Mouse (Mus musculus): ENCODE data around the gene Antxr2. TPM values are rescaled to one million over a fixed set of nuclear protein-coding genes. Genes with fewer than 3 reads are reported as not detected.

Antxr2 gene
- 1 to 10 TPM; 1.3 to 2.0 TPM for total RNA-seq (2021)

DNA sequence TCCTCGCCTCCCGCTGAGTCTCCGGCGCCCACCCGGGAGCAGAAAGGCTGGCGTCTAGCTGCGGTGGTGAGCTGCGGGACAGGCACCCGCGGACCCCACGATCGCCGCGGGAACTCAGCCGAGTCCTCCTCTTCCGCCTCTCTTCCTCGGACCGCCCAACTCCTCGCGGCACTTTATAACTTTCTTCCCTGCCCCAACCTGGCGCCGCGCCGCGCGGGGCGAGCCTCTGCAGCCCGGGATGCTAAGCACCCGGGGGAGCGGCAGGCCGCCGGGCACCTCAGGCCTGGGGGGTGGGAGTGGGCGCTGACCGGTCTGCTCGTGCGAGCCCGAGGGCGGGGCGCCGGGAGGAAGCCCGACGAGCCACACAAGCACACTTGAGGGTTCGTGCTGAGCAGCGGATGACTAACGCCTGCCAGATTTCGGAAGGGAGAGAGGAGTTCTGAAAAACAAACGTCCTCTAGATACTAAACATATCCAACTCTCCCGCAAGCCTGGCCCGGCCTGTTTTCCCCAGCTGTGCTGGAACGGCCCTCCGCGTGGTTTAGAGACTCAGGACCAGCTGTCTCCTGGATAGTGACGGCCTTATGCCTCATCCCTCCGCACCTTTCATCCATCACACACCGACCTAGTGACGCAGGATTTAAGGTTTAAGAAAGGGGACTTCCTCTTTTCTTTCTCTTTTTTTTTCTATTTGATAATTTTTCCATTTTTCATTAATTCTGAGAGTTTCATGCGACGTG, at the start of gene Antxr2:
Gene Antxr2, minus strand, starts transcription at position 142 of the 740 bp plus-strand sequence.
- intact Hi-C loops (cut with DNase I) = loop anchor here (5.0 kb wide), 1 partner anchor 136 kb away; the partner anchor contains the start of gene Prdm8

GRCm38 (mm10) chr5:98076612-98077011, 45.8 kb upstream of the Antxr2 start:
- DNase-seq (ENCODE audit: low spot score in 2 of 2) = no peak
- intact Hi-C loops (cut with DNase I) = no loop called here

More for the DNA sequence above, at the start of gene Antxr2:
- DNase-seq (ENCODE audit: low spot score in 2 of 2) = peak; percentile 50

GRCm38 (mm10) chr5:98069191-98069590, 38.3 kb upstream of the Antxr2 start:
- DNase-seq (ENCODE audit: low spot score in 2 of 2) = no peak
- intact Hi-C loops (cut with DNase I) = no loop called here

- intact Hi-C loops (cut with DNase I) = no loop called here
- DNase-seq (ENCODE audit: low spot score in 2 of 2) = no peak
These were observed 24.4 kb upstream of the Antxr2 start for GRCm38 (mm10) chr5:98055275-98055674.

GRCm38 (mm10) chr5:98054834-98055233, 24.0 kb upstream of the Antxr2 start:
- intact Hi-C loops (cut with DNase I) = no loop called here
- DNase-seq (ENCODE audit: low spot score in 2 of 2) = no peak

GRCm38 (mm10) chr5:98034928-98035327, 4.1 kb upstream of the Antxr2 start:
- intact Hi-C loops (cut with DNase I) = loop anchor here (5.0 kb wide), 1 partner anchor 132 kb away; the partner anchor contains the start of gene Prdm8
- DNase-seq (ENCODE audit: low spot score in 2 of 2) = no peak

GRCm38 (mm10) chr5:98034207-98034606, 3.4 kb upstream of the Antxr2 start:
- DNase-seq (ENCODE audit: low spot score in 2 of 2) = no peak
- intact Hi-C loops (cut with DNase I) = loop anchor here (5.0 kb wide), 1 partner anchor 133 kb away; the partner anchor contains the start of gene Prdm8

DNA sequence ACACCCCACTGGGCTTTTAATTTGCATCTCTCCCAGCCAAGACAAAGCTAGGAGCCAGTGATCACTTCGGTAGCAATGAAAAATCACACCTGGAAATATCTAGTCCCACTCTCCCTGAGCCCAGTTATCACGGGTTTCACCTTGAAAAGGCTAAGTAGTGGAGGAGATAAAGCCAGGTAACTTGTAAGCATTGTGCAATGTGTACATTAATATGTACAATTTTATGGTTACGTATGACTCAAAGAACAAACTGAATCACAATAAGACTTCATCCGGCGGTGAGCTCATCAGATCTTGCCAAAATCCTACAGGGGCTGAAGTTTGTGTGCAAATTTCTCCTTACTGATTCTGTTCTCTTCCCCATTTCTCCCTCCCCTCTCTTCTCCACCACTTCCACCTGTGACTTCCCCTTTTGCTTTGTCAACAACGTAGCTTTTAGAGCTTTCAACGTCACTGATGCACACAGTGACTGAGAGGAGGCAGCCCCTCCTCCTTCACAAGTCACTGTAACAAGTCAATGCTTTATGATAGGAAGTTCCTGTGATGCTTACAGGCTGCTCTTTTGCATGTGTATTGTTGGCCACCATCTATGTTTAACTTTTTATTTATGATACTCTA, 2.1 kb upstream of the Antxr2 start:
- DNase-seq (ENCODE audit: low spot score in 2 of 2) = no peak
- intact Hi-C loops (cut with DNase I) = loop anchor here (5.0 kb wide), 1 partner anchor 134 kb away; the partner anchor contains the start of gene Prdm8

- no peak for DNase-seq (ENCODE audit: low spot score in 2 of 2)
These were observed 547 bp downstream of the Antxr2 start for GRCm38 (mm10) chr5:98030091-98030901.

GRCm38 (mm10) chr5:98027688-98028389, 3.0 kb downstream of the Antxr2 start:
- intact Hi-C loops (cut with DNase I) = no loop called here
- DNase-seq (ENCODE audit: low spot score in 2 of 2) = no peak

More at GRCm38 (mm10) chr5:98030091-98030901, 547 bp downstream of the Antxr2 start:
- intact Hi-C loops (cut with DNase I) = loop anchor here (5.0 kb wide), 1 partner anchor 137 kb away; the partner anchor contains the start of gene Prdm8

DNA sequence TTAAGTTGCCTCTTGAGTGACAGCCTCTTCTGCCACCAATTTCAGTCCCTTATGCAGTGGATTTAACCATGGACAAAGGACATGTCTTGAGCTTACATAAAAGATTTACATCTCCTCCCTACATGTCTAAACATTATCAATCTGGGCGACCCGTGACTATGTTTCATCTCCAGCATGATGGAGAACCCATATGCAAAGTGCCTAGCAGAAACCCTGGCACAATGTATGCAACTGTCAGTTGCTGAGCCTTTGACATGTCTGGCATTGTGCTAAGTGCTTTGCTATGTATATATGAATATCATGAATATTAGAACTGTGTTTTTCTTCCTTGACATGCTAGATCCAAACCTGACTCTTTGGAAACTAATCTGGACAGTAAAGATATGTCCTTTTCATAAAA, 4.9 kb downstream of the Antxr2 start:
- intact Hi-C loops (cut with DNase I) = no loop called here

DNA sequence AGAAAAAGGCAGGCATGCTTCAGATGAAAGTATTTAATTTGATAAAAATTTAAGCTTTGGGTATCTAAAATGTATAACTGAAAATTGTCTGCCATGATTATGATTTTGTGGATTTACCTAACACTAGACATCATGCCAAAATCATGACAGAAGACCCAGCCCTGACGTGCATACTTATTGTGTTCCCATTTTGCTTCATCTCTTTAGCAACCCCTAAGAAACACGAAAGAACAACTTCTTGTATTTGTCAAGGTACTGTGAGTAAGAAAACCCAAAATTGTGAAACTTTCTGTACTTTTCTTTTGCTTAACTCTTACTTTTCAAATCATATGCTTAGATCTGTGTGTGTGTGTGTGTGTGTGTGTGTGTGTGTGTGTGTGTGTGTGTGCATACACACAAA, 6.3 kb downstream of the Antxr2 start:
- no peak for DNase-seq (ENCODE audit: low spot score in 2 of 2)
- intact Hi-C loops (cut with DNase I) = no loop called here

More for the DNA sequence above, 4.9 kb downstream of the Antxr2 start:
- no peak for DNase-seq (ENCODE audit: low spot score in 2 of 2)

DNA sequence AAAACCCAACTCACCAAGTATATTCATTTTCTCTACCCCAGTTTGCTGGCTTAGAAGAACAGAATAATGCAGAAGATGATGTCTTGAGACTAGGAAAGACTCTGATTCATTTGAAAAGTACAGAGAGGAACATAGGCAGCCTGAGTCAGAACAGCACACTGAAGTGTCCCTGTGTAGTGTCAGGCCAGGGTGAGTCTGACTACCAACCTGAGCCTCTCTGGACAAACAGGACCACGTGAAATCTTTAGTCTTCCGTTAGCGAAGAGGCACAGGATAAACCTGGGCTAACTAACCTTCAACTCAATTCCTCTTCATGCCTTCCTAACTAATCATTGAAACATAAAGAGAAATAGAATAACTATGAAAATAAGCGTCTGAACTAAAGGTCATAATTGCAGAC, 9.3 kb downstream of the Antxr2 start:
- no peak for DNase-seq (ENCODE audit: low spot score in 2 of 2)
- intact Hi-C loops (cut with DNase I) = no loop called here

DNA sequence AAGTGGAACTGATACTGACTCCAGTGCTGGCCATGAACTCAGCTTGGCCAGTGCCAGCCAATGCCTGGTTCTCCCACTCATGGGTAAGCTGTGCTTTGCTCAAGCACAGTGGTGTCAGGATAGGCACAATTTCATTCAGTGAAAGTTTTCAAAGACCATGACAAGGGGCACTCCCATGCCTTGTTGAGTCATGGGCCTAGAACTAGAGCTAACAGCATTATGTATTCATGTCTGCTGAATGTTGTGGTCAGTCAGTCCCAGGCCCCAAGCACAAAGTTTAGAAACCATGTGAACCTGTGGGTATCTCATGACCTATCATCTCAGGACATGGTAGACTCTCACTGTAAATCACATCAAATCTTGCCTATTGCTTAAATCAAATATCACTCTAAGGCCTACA, 10.2 kb downstream of the Antxr2 start:
- intact Hi-C loops (cut with DNase I) = no loop called here
- DNase-seq (ENCODE audit: low spot score in 2 of 2) = no peak

DNA sequence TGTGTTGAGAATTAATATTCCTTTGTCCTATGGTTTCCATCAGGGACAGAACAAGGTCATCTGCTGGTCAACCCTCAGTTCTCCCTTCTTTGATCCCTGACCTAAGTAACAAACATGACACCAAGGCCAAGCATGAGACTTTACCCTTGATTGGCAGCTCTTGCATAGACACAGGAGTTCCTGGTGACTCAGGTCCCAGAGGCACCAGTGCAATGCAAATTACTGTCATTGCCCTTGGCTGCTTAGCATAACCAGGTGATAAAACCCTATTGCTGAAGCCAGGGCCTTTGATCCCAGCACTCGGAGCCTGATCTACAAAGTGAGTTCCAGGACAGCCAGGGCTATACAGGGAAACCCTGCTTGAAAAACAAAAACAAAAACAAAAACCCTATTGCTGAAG, 11.4 kb downstream of the Antxr2 start:
- DNase-seq (ENCODE audit: low spot score in 2 of 2) = no peak
- intact Hi-C loops (cut with DNase I) = no loop called here

DNA sequence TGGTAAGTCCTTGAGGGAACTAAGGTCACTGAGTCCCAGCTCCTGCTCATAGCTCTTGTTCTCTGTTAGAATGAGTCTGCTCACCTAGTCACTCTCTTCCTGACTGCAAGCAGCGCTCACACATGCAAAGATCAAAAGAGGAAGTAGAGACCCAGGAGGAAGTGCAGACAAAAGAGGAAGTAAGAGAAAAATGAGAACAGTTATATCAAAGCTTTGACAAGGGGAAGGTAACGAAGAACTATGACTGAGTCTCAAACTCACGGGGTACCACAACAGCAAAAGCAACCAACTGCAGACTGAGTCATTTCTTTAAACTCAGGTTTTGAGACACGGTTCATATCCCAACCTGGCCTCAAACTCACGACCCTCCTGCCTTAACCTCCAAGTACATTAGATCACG, 12.7 kb downstream of the Antxr2 start:
- DNase-seq (ENCODE audit: low spot score in 2 of 2) = no peak
- intact Hi-C loops (cut with DNase I) = no loop called here

GRCm38 (mm10) chr5:98016247-98017203, 14.3 kb downstream of the Antxr2 start:
- no peak for DNase-seq (ENCODE audit: low spot score in 2 of 2)
- intact Hi-C loops (cut with DNase I) = no loop called here

DNA sequence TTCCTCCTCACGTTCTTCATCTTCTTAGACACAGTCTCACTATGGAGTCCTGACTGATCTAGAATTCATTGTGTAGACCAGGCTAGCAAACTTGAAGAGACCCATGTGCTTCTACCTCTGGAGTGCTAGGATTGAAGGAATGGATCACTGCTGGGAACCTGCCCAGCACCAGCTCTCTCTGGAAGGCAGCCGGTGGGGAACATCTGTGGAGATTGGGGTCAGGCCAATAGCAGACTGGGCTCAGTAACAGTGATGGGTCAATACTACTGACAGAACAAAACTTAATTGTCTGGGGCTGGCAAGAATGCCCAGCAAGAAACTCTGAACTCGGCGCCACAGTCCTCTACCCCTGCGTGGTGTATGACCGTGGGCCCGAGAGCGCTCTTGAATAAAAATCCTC, 25.1 kb downstream of the Antxr2 start:
- intact Hi-C loops (cut with DNase I) = no loop called here

More for the DNA sequence above, 25.1 kb downstream of the Antxr2 start:
- DNase-seq (ENCODE audit: low spot score in 2 of 2) = no peak
